Mouse (Mus musculus) neural tube, embryonic 14.5 days (tissue): ENCODE measurements around the gene Gpr84. TPM values are rescaled to one million over a fixed set of nuclear protein-coding genes. Genes with fewer than 3 reads are reported as not detected.
"Not testable (repeated sequence)": the region's sequence is repeated elsewhere in the genome, so short reads cannot be mapped to it uniquely, and the experiment has no call there.

ENCODE experiments used
- ATAC-seq: fragments of 200-750 bp; cut with Nextera tagmentation; 2 replicates; pipeline ENCODE4 v1.8.0; 2017; ENCODE audit warnings: low read depth, mild to moderate bottlenecking, moderate TSS enrichment, moderate library complexity
- H3K27ac ChIP-seq: fragments of 300-500 bp; sonication (generic); 2 replicates; pipeline ENCODE4 v1.5.1; 2014; ENCODE audit warnings: low read depth, mild to moderate bottlenecking, control low read depth, low read length, moderate library complexity, mixed read lengths
- H3K27me3 ChIP-seq: fragments of 300-500 bp; sonication (generic); 2 replicates; pipeline ENCODE4 v1.6.1; 2014; ENCODE audit warnings: low read length; ENCODE audit not compliant: control insufficient read depth, insufficient read depth
- H3K36me3 ChIP-seq: fragments of 300-500 bp; sonication (generic); 2 replicates; pipeline ENCODE4 v1.6.1; 2014; ENCODE audit warnings: low read length, mixed read lengths; ENCODE audit not compliant: control insufficient read depth, insufficient read depth
- H3K4me1 ChIP-seq: fragments of 300-500 bp; sonication (generic); 2 replicates; pipeline ENCODE4 v1.6.1; 2014; ENCODE audit warnings: low read length; ENCODE audit not compliant: control insufficient read depth, insufficient read depth
- H3K4me2 ChIP-seq: fragments of 300-500 bp; sonication (generic); 2 replicates; pipeline ENCODE4 v1.6.1; 2014; ENCODE audit warnings: mild to moderate bottlenecking, low read depth, low read length, control low read depth
- H3K4me3 ChIP-seq: fragments of 300-500 bp; sonication (generic); 2 replicates; pipeline ENCODE4 v1.5.1; 2014; ENCODE audit warnings: low read depth, low read length, control low read depth, mixed read lengths
- H3K9ac ChIP-seq: fragments of 300-500 bp; sonication (generic); replicated peaks from 2 replicates; pipeline ENCODE4 v1.6.1; 2014; ENCODE audit warnings: low read depth, mild to moderate bottlenecking, control low read depth, low read length, mixed read lengths
- H3K9me3 ChIP-seq: fragments of 300-500 bp; sonication (generic); 2 replicates; pipeline ENCODE4 v1.6.1; 2016; ENCODE audit warnings: low read length; ENCODE audit not compliant: control insufficient read depth
- WGBS: fragments of 180-500 bp; shearing (Covaris S2); extraction: QIAGEN DNeasy Blood & Tissue Kit; methylation state at CpG from one replicate; pipeline ENCODE4 v1.1.7; 2014; 5-methylcytosine and 5-hydroxymethylcytosine counted together
- microRNA counts: library from miRNA; unstranded; fragments of <30 nt; microRNA quantifications from one replicate; lab custom pipeline; 2016
- microRNA-seq: library from miRNA; unstranded; fragments of <30 nt; microRNA quantifications from one replicate; pipeline ENCODE4, GENCODE M21; 2016
- polyA plus RNA-seq: library from polyadenylated mRNA; unstranded; fragments of >200 nt; fragmentation: Nextera tagmentation; extraction: Ambion mirVana; gene quantifications from 2 replicates; pipeline ENCODE4 v1.2.1, GENCODE M21; 2014

The Gpr84 gene
- polyA plus RNA-seq, 1 experiment from 2014 or later, result 0.35 TPM

- H3K27ac ChIP-seq, result peak overlapping the region; percentile 71
- ATAC-seq, result peak; percentile 60; the same call in 1 of the 2 replicates
- no peak overlapping the region for H3K4me3 ChIP-seq
- no peaks in the 10 kb centered on the region for H3K27me3 ChIP-seq
- H3K4me2 ChIP-seq, result peak overlapping the region; percentile 16; the same call in 1 of the 2 replicates
- H3K9me3 ChIP-seq, result no peaks in the 10 kb centered on the region
- 20% methylated on average over 7 of the region's 7 CpGs for WGBS
- H3K4me1 ChIP-seq, result peaks cover 36% of the 10 kb centered on the region
- H3K9ac ChIP-seq, result peak overlapping the region; percentile 28; the same call in 1 of the 2 replicates
- H3K36me3 ChIP-seq, result no peaks in the 10 kb centered on the region
Observed at GRCm38 (mm10) chr15:103277949-103278348, 32.5 kb downstream of the Gpr84 start.

GRCm38 (mm10) chr15:103275943-103276342, 34.5 kb downstream of the Gpr84 start:
- not testable (repeated sequence) for H3K27ac ChIP-seq, H3K27me3 ChIP-seq, H3K9me3 ChIP-seq, H3K4me3 ChIP-seq, H3K9ac ChIP-seq, H3K36me3 ChIP-seq, ATAC-seq, H3K4me2 ChIP-seq
- peaks cover 36% of the 10 kb centered on the region for H3K4me1 ChIP-seq
- 87% methylated on average over 3 of the region's 3 CpGs for WGBS

GRCm38 (mm10) chr15:103272419-103273279, 37.8 kb downstream of the Gpr84 start, which contains the start of gene Copz1:
Copz1 (plus strand) TSS chr15:103272714.
- under 1% methylated on average over 38 of the region's 38 CpGs for WGBS
- Histone ChIP-seq H3K4me2 (peak within 1 kb of the TSS; percentile 73), H3K27me3 (no peaks in the 10 kb centered on the region), H3K9me3 (no peaks in the 10 kb centered on the region), H3K4me1 (peaks cover 23% of the 10 kb centered on the region), H3K4me3 (peak within 1 kb of the TSS; percentile 51), H3K36me3 (no peaks in the 10 kb centered on the region), H3K27ac (peak within 1 kb of the TSS; percentile 34; the same call in 1 of the 2 replicates), H3K9ac (peak within 1 kb of the TSS; percentile 59)
- ATAC-seq, result peak; percentile 99

- Histone ChIP-seq H3K4me3 (no peak overlapping the region), H3K9me3 (no peaks in the 10 kb centered on the region), H3K9ac (no peak overlapping the region), H3K4me1 (peaks cover 7% of the 10 kb centered on the region; the same call in 1 of the 2 replicates), H3K4me2 (no peak overlapping the region), H3K27ac (no peak overlapping the region), H3K27me3 (no peaks in the 10 kb centered on the region), H3K36me3 (no peaks in the 10 kb centered on the region)
- WGBS, result 87% methylated on average over 4 of the region's 4 CpGs
- no peak for ATAC-seq
Observed at GRCm38 (mm10) chr15:103268903-103269302, 41.5 kb downstream of the Gpr84 start.

GRCm38 (mm10) chr15:103264794-103265193, 45.6 kb downstream of the Gpr84 start:
- Histone ChIP-seq H3K4me3 (no peak overlapping the region), H3K27ac (no peak overlapping the region), H3K4me2 (no peak overlapping the region), H3K9ac (no peak overlapping the region), H3K4me1 (no peaks in the 10 kb centered on the region), H3K36me3 (no peaks in the 10 kb centered on the region), H3K9me3 (no peaks in the 10 kb centered on the region), H3K27me3 (no peaks in the 10 kb centered on the region)
- WGBS, result 90% methylated on average over 2 of the region's 2 CpGs
- ATAC-seq, result no peak

GRCm38 (mm10) chr15:103259989-103260388, 50.4 kb downstream of the Gpr84 start:
- H3K36me3 ChIP-seq, result no peaks in the 10 kb centered on the region
- H3K4me2 ChIP-seq, result no peak overlapping the region
- no peak overlapping the region for H3K4me3 ChIP-seq
- no peak overlapping the region for H3K9ac ChIP-seq
- WGBS, result 73% methylated on average over 1 of the region's 1 CpGs
- H3K27ac ChIP-seq, result no peak overlapping the region
- H3K27me3 ChIP-seq, result no peaks in the 10 kb centered on the region
- H3K4me1 ChIP-seq, result peaks cover 2% of the 10 kb centered on the region
- H3K9me3 ChIP-seq, result no peaks in the 10 kb centered on the region
- ATAC-seq, result no peak

GRCm38 (mm10) chr15:103259162-103259561, 51.2 kb downstream of the Gpr84 start:
- no peaks in the 10 kb centered on the region for H3K36me3 ChIP-seq
- H3K9me3 ChIP-seq, result no peaks in the 10 kb centered on the region
- H3K27ac ChIP-seq, result no peak overlapping the region
- H3K4me1 ChIP-seq, result peaks cover 7% of the 10 kb centered on the region
- H3K9ac ChIP-seq, result no peak overlapping the region
- WGBS, result 87% methylated on average over 5 of the region's 5 CpGs
- no peak overlapping the region for H3K4me3 ChIP-seq
- H3K4me2 ChIP-seq, result no peak overlapping the region
- H3K27me3 ChIP-seq, result no peaks in the 10 kb centered on the region
- ATAC-seq, result no peak

MicroRNAs within 50 kb of the gene (microRNA counts, 519-probe panel; counts per million panel counts)
- microRNA mmu-miR-148b (lab: Ali Mortazavi, UCI), result 4,897 counts per million, percentile 68 among the panel's probes with 10 or more counts

Small RNA genes within 50 kb of the gene (microRNA-seq; reads per million reads assigned to microRNA genes)
- gene Mir148b (310 reads per million, percentile 62 among the genes with 10 or more reads in this experiment), gene Mir6963 (not detected)

Other genes starting within 250 kb of the Gpr84 start
- 19.2 and 28.0 TPM in 2 replicates for gene Smug1, start 143.5 kb downstream of the Gpr84 start, polyA plus RNA-seq
- 132 and 143 TPM in 2 replicates for gene Cbx5, start 70.8 kb downstream of the Gpr84 start, polyA plus RNA-seq
- gene Hnrnpa1, start 70.2 kb downstream of the Gpr84 start, polyA plus RNA-seq, result 635 and 713 TPM in 2 replicates
- 1.9 and 2.0 TPM in 2 replicates for gene Nfe2, start 52.2 kb downstream of the Gpr84 start, polyA plus RNA-seq
- gene Copz1, start 37.9 kb downstream of the Gpr84 start, polyA plus RNA-seq, result 195 and 216 TPM in 2 replicates
- gene Zfp385a, start 29.5 kb upstream of the Gpr84 start, polyA plus RNA-seq, result 19.2 and 20.7 TPM in 2 replicates
- 3.8 and 7.4 TPM in 2 replicates for gene Itga5, start 56.2 kb upstream of the Gpr84 start, polyA plus RNA-seq
- not detected in 2 replicates for gene Gtsf1, start 119.9 kb upstream of the Gpr84 start, polyA plus RNA-seq
- not detected in 2 replicates for gene Gtsf2, start 137.9 kb upstream of the Gpr84 start, polyA plus RNA-seq
- gene Nckap1l, start 143.2 kb upstream of the Gpr84 start, polyA plus RNA-seq, result 1.5 and 2.0 TPM in 2 replicates
- 99.0 and 99.6 TPM in 2 replicates for gene Pde1b, start 192.4 kb upstream of the Gpr84 start, polyA plus RNA-seq
- 98.6 and 110 TPM in 2 replicates for gene Ppp1r1a, start 227.4 kb upstream of the Gpr84 start, polyA plus RNA-seq